Mouse (Mus musculus) hindbrain, embryonic 14.5 days (tissue): ENCODE measurements around the gene Inpp5d. TPM values are rescaled to one million over a fixed set of nuclear protein-coding genes. Genes with fewer than 3 reads are reported as not detected.

ENCODE experiments used
- ATAC-seq: fragments of 200-750 bp; cut with Nextera tagmentation; 2 replicates; pipeline ENCODE4 v1.8.0; 2017; ENCODE audit warnings: moderate number of reproducible peaks, mild to moderate bottlenecking, moderate TSS enrichment, moderate library complexity; ENCODE audit not compliant: low FRiP score
- DNase-seq: peaks from one replicate; pipeline ENCODE4 v3.0.0-alpha.2; 2015; ENCODE audit warnings: low spot score
- H3K27ac ChIP-seq: fragments of 300-500 bp; sonication (generic); 2 replicates; pipeline ENCODE4 v1.5.1; 2014; ENCODE audit warnings: mild to moderate bottlenecking, moderate library complexity
- H3K27me3 ChIP-seq: fragments of 300-500 bp; sonication (generic); 2 replicates; pipeline ENCODE4 v1.6.1; 2014; ENCODE audit warnings: mild to moderate bottlenecking, low read length, mixed read lengths; ENCODE audit not compliant: control insufficient read depth, insufficient read depth
- H3K36me3 ChIP-seq: fragments of 300-500 bp; sonication (generic); replicated peaks from 2 replicates; pipeline ENCODE4 v1.6.1; 2014; ENCODE audit not compliant: control insufficient read depth, insufficient read depth
- H3K4me1 ChIP-seq: fragments of 300-500 bp; sonication (generic); replicated peaks from 2 replicates; pipeline ENCODE4 v1.6.1; 2014; ENCODE audit warnings: antibody characterized with exemption, low read length, mixed read lengths; ENCODE audit not compliant: control insufficient read depth, insufficient read depth
- H3K4me2 ChIP-seq: fragments of 300-500 bp; sonication (generic); replicated peaks from 2 replicates; pipeline ENCODE4 v1.6.1; 2014; ENCODE audit warnings: mild to moderate bottlenecking, moderate library complexity
- H3K4me3 ChIP-seq: fragments of 300-500 bp; sonication (generic); replicated peaks from 2 replicates; pipeline ENCODE4 v1.5.1; 2014; ENCODE audit warnings: mild to moderate bottlenecking, low read length
- H3K9ac ChIP-seq: fragments of 300-500 bp; sonication (generic); 2 replicates; pipeline ENCODE4 v1.6.1; 2014
- H3K9me3 ChIP-seq: fragments of 300-500 bp; sonication (generic); 2 replicates; pipeline ENCODE4 v1.6.1; 2016; ENCODE audit warnings: low read length; ENCODE audit not compliant: control insufficient read depth
- WGBS: fragments of 180-500 bp; shearing (Covaris S2); extraction: QIAGEN DNeasy Blood & Tissue Kit; methylation state at CpG from one replicate; pipeline ENCODE4 v1.1.7; 2014; 5-methylcytosine and 5-hydroxymethylcytosine counted together
- polyA plus RNA-seq: library from polyadenylated mRNA; unstranded; fragments of >200 nt; fragmentation: Nextera tagmentation; extraction: Ambion mirVana; gene quantifications from 2 replicates; pipeline ENCODE4 v1.2.1, GENCODE M21; 2014

The Inpp5d gene
- polyA plus RNA-seq: 3.4 and 4.6 TPM in 2 replicates

GRCm38 (mm10) chr1:87620211-87620668 lies at the start of gene Inpp5d:
Gene Inpp5d (plus strand): TSS chr1:87620312.
- peak within 1 kb of the TSS; percentile 9; the same call in 1 of the 2 replicates for H3K4me3 ChIP-seq

GRCm38 (mm10) chr1:87573261-87573660 lies 46.9 kb upstream of the Inpp5d start:
- Histone ChIP-seq H3K4me1 (no peaks in the 10 kb centered on the region), H3K27ac (no peak overlapping the region), H3K4me3 (no peak overlapping the region), H3K27me3 (no peaks in the 10 kb centered on the region), H3K4me2 (no peak overlapping the region), H3K9ac (no peak overlapping the region), H3K36me3 (no peaks in the 10 kb centered on the region), H3K9me3 (no peaks in the 10 kb centered on the region)
- ATAC-seq (no peak), DNase-seq (no peak)
- WGBS: 76% methylated on average over 5 of the region's 5 CpGs

More at GRCm38 (mm10) chr1:87620211-87620668, at the start of gene Inpp5d:
- Histone ChIP-seq H3K4me2 (0 out of 2 replicates have a peak within 1 kb of the TSS, but pooled peaks have one; percentile 2), H3K9me3 (no peaks in the 10 kb centered on the region), H3K36me3 (no peaks in the 10 kb centered on the region), H3K9ac (no peak within 1 kb of the TSS), H3K4me1 (no peaks in the 10 kb centered on the region), H3K27me3 (no peaks in the 10 kb centered on the region), H3K27ac (no peak within 1 kb of the TSS)
- no peak for ATAC-seq
- DNase-seq: no peak
- WGBS: 84% methylated on average over 12 of the region's 12 CpGs

- WGBS: 74% methylated on average over 6 of the region's 6 CpGs
Observed at GRCm38 (mm10) chr1:87573800-87574215, 46.3 kb upstream of the Inpp5d start, which contains the start of gene Ngef. Gene Ngef (minus strand): TSS chr1:87573870.

GRCm38 (mm10) chr1:87574353-87574752 lies 45.8 kb upstream of the Inpp5d start:
- H3K4me1 ChIP-seq: no peaks in the 10 kb centered on the region

More at GRCm38 (mm10) chr1:87573800-87574215, 46.3 kb upstream of the Inpp5d start, which contains the start of gene Ngef:
- ATAC-seq (0 out of 2 replicates have a peak, but pooled peaks have one; percentile 8), DNase-seq (no peak)
- peak within 1 kb of the TSS; percentile 3; the same call in 1 of the 2 replicates for H3K27ac ChIP-seq
- H3K9ac ChIP-seq: no peak within 1 kb of the TSS
- no peak within 1 kb of the TSS for H3K4me2 ChIP-seq
- no peaks in the 10 kb centered on the region for H3K27me3 ChIP-seq
- H3K36me3 ChIP-seq: no peaks in the 10 kb centered on the region
- no peaks in the 10 kb centered on the region for H3K9me3 ChIP-seq
- H3K4me3 ChIP-seq: no peak within 1 kb of the TSS
- no peaks in the 10 kb centered on the region for H3K4me1 ChIP-seq

GRCm38 (mm10) chr1:87574785-87575184 lies 45.3 kb upstream of the Inpp5d start:
- H3K27ac ChIP-seq: peak overlapping the region; percentile 3; the same call in 1 of the 2 replicates
- no peak overlapping the region for H3K4me3 ChIP-seq
- no peak overlapping the region for H3K9ac ChIP-seq
- H3K27me3 ChIP-seq: no peaks in the 10 kb centered on the region
- no peaks in the 10 kb centered on the region for H3K36me3 ChIP-seq
- ATAC-seq (peak; percentile 80), DNase-seq (peak; percentile 57)
- no peaks in the 10 kb centered on the region for H3K9me3 ChIP-seq
- H3K4me1 ChIP-seq: no peaks in the 10 kb centered on the region
- WGBS: 44% methylated on average over 7 of the region's 7 CpGs
- no peak overlapping the region for H3K4me2 ChIP-seq

More at GRCm38 (mm10) chr1:87574353-87574752, 45.8 kb upstream of the Inpp5d start:
- DNase-seq (peak; percentile 60), ATAC-seq (peak; percentile 84)
- H3K27ac ChIP-seq: peak overlapping the region; percentile 3; the same call in 1 of the 2 replicates
- no peak overlapping the region for H3K9ac ChIP-seq
- H3K4me3 ChIP-seq: no peak overlapping the region
- 25% methylated on average over 6 of the region's 6 CpGs for WGBS
- no peak overlapping the region for H3K4me2 ChIP-seq
- H3K9me3 ChIP-seq: no peaks in the 10 kb centered on the region
- H3K36me3 ChIP-seq: no peaks in the 10 kb centered on the region
- no peaks in the 10 kb centered on the region for H3K27me3 ChIP-seq

- no peak overlapping the region for H3K4me3 ChIP-seq
- WGBS: 85% methylated on average over 6 of the region's 6 CpGs
- H3K4me2 ChIP-seq: no peak overlapping the region
- H3K36me3 ChIP-seq: no peaks in the 10 kb centered on the region
- H3K27ac ChIP-seq: no peak overlapping the region
- H3K9ac ChIP-seq: no peak overlapping the region
- DNase-seq: no peak
- no peaks in the 10 kb centered on the region for H3K4me1 ChIP-seq
- H3K9me3 ChIP-seq: no peaks in the 10 kb centered on the region
- no peak for ATAC-seq
- no peaks in the 10 kb centered on the region for H3K27me3 ChIP-seq
Observed at GRCm38 (mm10) chr1:87578965-87579364, 41.1 kb upstream of the Inpp5d start.

GRCm38 (mm10) chr1:87580824-87581223 lies 39.3 kb upstream of the Inpp5d start:
- no peak for ATAC-seq

GRCm38 (mm10) chr1:87589162-87589561 lies 30.9 kb upstream of the Inpp5d start:
- WGBS: 96% methylated on average over 7 of the region's 7 CpGs
- no peak for ATAC-seq

More at GRCm38 (mm10) chr1:87580824-87581223, 39.3 kb upstream of the Inpp5d start:
- no peak overlapping the region for H3K4me3 ChIP-seq
- H3K36me3 ChIP-seq: no peaks in the 10 kb centered on the region
- H3K27ac ChIP-seq: no peak overlapping the region
- H3K4me2 ChIP-seq: no peak overlapping the region
- H3K9ac ChIP-seq: no peak overlapping the region
- H3K27me3 ChIP-seq: no peaks in the 10 kb centered on the region
- 3% methylated on average over 3 of the region's 3 CpGs for WGBS
- no peak for DNase-seq
- no peaks in the 10 kb centered on the region for H3K4me1 ChIP-seq
- no peaks in the 10 kb centered on the region for H3K9me3 ChIP-seq

GRCm38 (mm10) chr1:87589980-87590379 lies 30.1 kb upstream of the Inpp5d start:
- DNase-seq: no peak
- no peak for ATAC-seq
- Histone ChIP-seq H3K4me2 (no peak overlapping the region), H3K9ac (no peak overlapping the region), H3K36me3 (no peaks in the 10 kb centered on the region), H3K4me3 (no peak overlapping the region), H3K4me1 (no peaks in the 10 kb centered on the region), H3K27me3 (no peaks in the 10 kb centered on the region), H3K9me3 (no peaks in the 10 kb centered on the region), H3K27ac (no peak overlapping the region)
- WGBS: 95% methylated on average over 8 of the region's 8 CpGs

More at GRCm38 (mm10) chr1:87589162-87589561, 30.9 kb upstream of the Inpp5d start:
- Histone ChIP-seq H3K9me3 (no peaks in the 10 kb centered on the region), H3K4me3 (no peak overlapping the region), H3K36me3 (no peaks in the 10 kb centered on the region), H3K9ac (no peak overlapping the region), H3K27me3 (no peaks in the 10 kb centered on the region), H3K4me2 (no peak overlapping the region), H3K27ac (no peak overlapping the region), H3K4me1 (no peaks in the 10 kb centered on the region)
- DNase-seq: no peak
